Mouse (Mus musculus) kidney, adult 2 months (tissue): ENCODE measurements at regions not wholly inside any gene's neighbourhood (a gene's known extent, or its start where the extent isn't known, plus 50 kb on each side); places are given as distances from the start of the nearest gene placed in this dataset.

Experiments
- CTCF ChIP-seq: fragments of 200-500 bp; conservative IDR thresholded peaks from 2 replicates; pipeline ENCODE4 v1.5.1; 2011; ENCODE audit warnings: low read depth, mild to moderate bottlenecking, control low read depth, low read length, moderate library complexity, mixed read lengths; ENCODE audit not compliant: insufficient read depth, insufficient read length
- POLR2A ChIP-seq: fragments of 200-500 bp; IDR thresholded peaks from one replicate; pipeline ENCODE4 v1.6.1; 2011; ENCODE audit warnings: low read depth, low read length, control low read depth

GRCm38 (mm10) chr12:77124267-77124666 is 113.7 kb upstream of the Fut8 start:
- TF ChIP-seq CTCF (no peak), POLR2A (no peak)
